Mouse (Mus musculus) ES-E14 (cell line): ENCODE measurements around the gene Cul7.

Experiments used
- CHD2 ChIP-seq: IDR thresholded peaks from 2 replicates; pipeline ENCODE4 v1.6.1; 2014; ENCODE audit warnings: mild to moderate bottlenecking, low read depth, low read length, inconsistent platforms
- HCFC1 ChIP-seq: IDR thresholded peaks from 2 replicates; pipeline ENCODE4 v1.6.1; 2012; ENCODE audit warnings: low read length, inconsistent platforms, borderline replicate concordance; ENCODE audit not compliant: insufficient read depth
- MAFK ChIP-seq: IDR thresholded peaks from 2 replicates; pipeline ENCODE4 v1.6.1; 2014; ENCODE audit warnings: mild to moderate bottlenecking, low read depth, low read length, inconsistent platforms; ENCODE audit not compliant: insufficient read depth
- ZC3H11A ChIP-seq: IDR thresholded peaks from 2 replicates; pipeline ENCODE4 v1.6.1; 2012; ENCODE audit warnings: low read depth, mild to moderate bottlenecking, inconsistent platforms, low read length, borderline replicate concordance
- ZNF384 ChIP-seq: IDR thresholded peaks from 2 replicates; pipeline ENCODE4 v1.6.1; 2012; ENCODE audit warnings: low read depth, low read length, inconsistent platforms

DNA sequence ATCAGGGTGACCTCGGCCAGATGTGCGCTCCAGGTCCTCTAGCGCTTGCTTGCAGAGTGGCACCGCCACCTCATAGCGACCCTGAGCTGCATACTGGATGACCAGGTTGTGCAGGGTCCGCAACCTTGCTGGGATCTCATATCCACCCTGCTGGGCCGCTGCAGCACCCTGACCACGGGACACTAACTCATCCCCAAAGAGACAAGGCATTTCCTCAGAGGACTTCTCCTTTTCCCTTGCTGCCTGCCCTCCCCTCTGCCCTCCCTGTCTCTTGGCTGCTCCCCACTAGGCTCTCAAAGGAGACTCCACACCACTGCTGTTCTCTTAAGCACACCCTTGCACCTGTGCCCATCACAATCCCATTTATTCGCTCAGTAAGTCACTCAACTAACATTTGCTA lies 10.2 kb upstream of the Cul7 start:
- TF ChIP-seq MAFK: no peak
- TF ChIP-seq HCFC1: no peak
- TF ChIP-seq CHD2: no peak
- no peak for TF ChIP-seq ZNF384
- no peak for TF ChIP-seq ZC3H11A
